Mouse (Mus musculus): Measurements from ENCODE around the gene Otol1. TPM values are rescaled to one million over a fixed set of nuclear protein-coding genes. Genes with fewer than 3 reads are reported as not detected.

Otol1 gene
- not detected in 2 replicates for polyA plus RNA-seq (2021; fragmentation: Nextera tagmentation)
- long read RNA-seq, experiment 1: 0 reads
- long read RNA-seq, experiment 2: 0 reads

DNA sequence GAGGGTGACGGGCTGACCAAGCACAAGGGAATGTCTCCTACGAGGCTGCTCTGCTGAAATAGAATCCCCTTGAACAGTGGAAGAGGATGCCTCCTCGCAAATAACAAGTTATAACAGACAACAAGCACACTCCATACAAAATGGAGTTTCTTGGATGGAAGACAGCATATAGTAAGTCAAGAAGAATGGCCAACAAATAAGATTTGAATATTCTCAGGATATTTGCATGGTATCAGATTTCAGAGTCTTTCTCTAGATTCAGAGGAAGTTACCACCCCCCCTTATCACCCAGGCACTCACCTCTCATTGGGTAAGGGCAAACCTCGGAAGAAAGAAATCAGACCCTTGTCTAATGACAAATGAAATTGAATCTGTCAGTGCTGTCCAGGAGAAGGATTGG is at the start of gene Otol1:
Gene Otol1, plus strand, starts transcription at position 301 of the 400 bp plus-strand sequence.

Other genes starting within 250 kb of the Otol1 start
- gene Sptssb, start 147.7 kb upstream of the Otol1 start, polyA plus RNA-seq (2021; fragmentation: Nextera tagmentation): 1.8 and 2.1 TPM in 2 replicates